Mouse (Mus musculus) hindbrain, embryonic 15.5 days (tissue): Measurements from ENCODE around the gene Paqr5. TPM values are rescaled to one million over a fixed set of nuclear protein-coding genes. Genes with fewer than 3 reads are reported as not detected.

ENCODE experiments used
- polyA plus RNA-seq: library from polyadenylated mRNA; unstranded; fragments of >200 nt; fragmentation: Nextera tagmentation; extraction: Ambion mirVana; gene quantifications from 2 replicates; pipeline ENCODE4 v1.2.1, GENCODE M21; 2015

Paqr5 gene
- polyA plus RNA-seq, 1 experiment from 2014 or later, result 0.18 TPM

Other genes starting within 250 kb of the Paqr5 start
- 942 and 984 TPM in 2 replicates for gene Rplp1, start 112.3 kb downstream of the Paqr5 start, polyA plus RNA-seq
- gene Kif23, start 80.1 kb downstream of the Paqr5 start, polyA plus RNA-seq, result 20.4 and 21.6 TPM in 2 replicates
- 18.9 and 23.0 TPM in 2 replicates for gene Glce, start 95.8 kb upstream of the Paqr5 start, polyA plus RNA-seq